Mouse (Mus musculus): ENCODE results near the gene Glis3.

- TF ChIP-seq CTCF (IDR thresholded peaks at IDR 0.05) (no peak), EP300 (IDR thresholded peaks at IDR 0.05) (no peak)
Measured at GRCm38 (mm10) chr19:28238073-28238472, 441.8 kb downstream of the Glis3 start.
